Mouse (Mus musculus): ENCODE measurements around the gene Cyp2ab1.
"Not testable (repeated sequence)": the region's sequence is repeated elsewhere in the genome, so short reads cannot be mapped to it uniquely, and the experiment has no call there.

The Cyp2ab1 gene

GRCm38 (mm10) chr16:20325286-20325685 is at the start of gene Cyp2ab1:
TSS of gene Cyp2ab1 (minus strand) at chr16:20325404.
- no peak for DNase-seq (ENCODE audit: low spot score in 2 of 2)

GRCm38 (mm10) chr16:20371731-20372130 is 46.5 kb upstream of the Cyp2ab1 start:
- DNase-seq (ENCODE audit: low spot score in 2 of 2): no peak

- no peak for DNase-seq (ENCODE audit: low spot score in 2 of 2)
Measured at GRCm38 (mm10) chr16:20368221-20368620, 43.0 kb upstream of the Cyp2ab1 start.

- no peak for DNase-seq (ENCODE audit: low spot score in 2 of 2)
Measured at GRCm38 (mm10) chr16:20362121-20362520, 36.9 kb upstream of the Cyp2ab1 start.

GRCm38 (mm10) chr16:20361496-20361895 is 36.3 kb upstream of the Cyp2ab1 start:
- not testable (repeated sequence) for DNase-seq (ENCODE audit: low spot score in 2 of 2)

- no peak for DNase-seq (ENCODE audit: low spot score in 2 of 2)
Measured at GRCm38 (mm10) chr16:20359643-20360295, 34.6 kb upstream of the Cyp2ab1 start.

GRCm38 (mm10) chr16:20357837-20358236 is 32.6 kb upstream of the Cyp2ab1 start:
- DNase-seq (ENCODE audit: low spot score in 2 of 2): no peak

GRCm38 (mm10) chr16:20354762-20355161 is 29.6 kb upstream of the Cyp2ab1 start:
- no peak for DNase-seq (ENCODE audit: low spot score in 2 of 2)

GRCm38 (mm10) chr16:20354011-20354410 is 28.8 kb upstream of the Cyp2ab1 start:
- no peak for DNase-seq (ENCODE audit: low spot score in 2 of 2)

- DNase-seq (ENCODE audit: low spot score in 2 of 2): no peak
Measured at GRCm38 (mm10) chr16:20345464-20345863, 20.3 kb upstream of the Cyp2ab1 start.

- DNase-seq (ENCODE audit: low spot score in 2 of 2): peak; percentile 57 to 64
Measured at GRCm38 (mm10) chr16:20338616-20339015, 13.4 kb upstream of the Cyp2ab1 start.

GRCm38 (mm10) chr16:20334918-20335317 is 9.7 kb upstream of the Cyp2ab1 start:
- no peak for DNase-seq (ENCODE audit: low spot score in 2 of 2)

- no peak for DNase-seq (ENCODE audit: low spot score in 2 of 2)
Measured at GRCm38 (mm10) chr16:20328306-20328705, 3.1 kb upstream of the Cyp2ab1 start.

GRCm38 (mm10) chr16:20323907-20324306 is 1.3 kb downstream of the Cyp2ab1 start:
- no peak for DNase-seq (ENCODE audit: low spot score in 2 of 2)

- no peak for DNase-seq (ENCODE audit: low spot score in 2 of 2)
Measured at GRCm38 (mm10) chr16:20322274-20322673, 2.9 kb downstream of the Cyp2ab1 start.

GRCm38 (mm10) chr16:20316770-20317169 is 8.4 kb downstream of the Cyp2ab1 start:
- no peak for DNase-seq (ENCODE audit: low spot score in 2 of 2)

- no peak for DNase-seq (ENCODE audit: low spot score in 2 of 2)
Measured at GRCm38 (mm10) chr16:20315266-20315665, 9.9 kb downstream of the Cyp2ab1 start.

GRCm38 (mm10) chr16:20312272-20312671 is 12.9 kb downstream of the Cyp2ab1 start:
- no peak for DNase-seq (ENCODE audit: low spot score in 2 of 2)

GRCm38 (mm10) chr16:20301770-20302649 is 23.2 kb downstream of the Cyp2ab1 start, which contains the start of gene Parl:
TSS of gene Parl (minus strand) at chr16:20302387.
- DNase-seq (ENCODE audit: low spot score in 2 of 2): peak; percentile 85 to 91

- DNase-seq (ENCODE audit: low spot score in 2 of 2): no peak
Measured at GRCm38 (mm10) chr16:20300076-20300475, 25.1 kb downstream of the Cyp2ab1 start.

- no peak for DNase-seq (ENCODE audit: low spot score in 2 of 2)
Measured at GRCm38 (mm10) chr16:20280238-20280637, 45.0 kb downstream of the Cyp2ab1 start.

- no peak for DNase-seq (ENCODE audit: low spot score in 2 of 2)
Measured at GRCm38 (mm10) chr16:20279395-20279794, 45.8 kb downstream of the Cyp2ab1 start.

GRCm38 (mm10) chr16:20272994-20273393 is 52.2 kb downstream of the Cyp2ab1 start:
- no peak for DNase-seq (ENCODE audit: low spot score in 2 of 2)

All from right cerebral cortex, postnatal 10 days (tissue).